Mouse (Mus musculus): ENCODE measurements around the gene Hbb-bh1. TPM values are rescaled to one million over a fixed set of nuclear protein-coding genes. Genes with fewer than 3 reads are reported as not detected.
A peak's percentile ranks its signal among the peaks of the same experiment; 100 is the strongest.
"Not testable (repeated sequence)": the region's sequence is repeated elsewhere in the genome, so short reads cannot be mapped to it uniquely, and the experiment has no call there.

Gene Hbb-bh1
- not detected for total RNA-seq (2021)

- no peak for DNase-seq
Observed at GRCm38 (mm10) chr7:103843034-103843433, at the start of gene Hbb-bh1. Gene Hbb-bh1, minus strand, starts transcription at chr7:103843164.

GRCm38 (mm10) chr7:103886152-103886551 is 43.2 kb upstream of the Hbb-bh1 start, which contains the start of gene Olfr66:
Gene Olfr66, minus strand, starts transcription at chr7:103886252.
- no peak for DNase-seq
- intact Hi-C loops (cut with DNase I): no loop called here

More at GRCm38 (mm10) chr7:103843034-103843433, at the start of gene Hbb-bh1:
- intact Hi-C loops (cut with DNase I): no loop called here

GRCm38 (mm10) chr7:103877093-103877492 is 34.1 kb upstream of the Hbb-bh1 start:
- DNase-seq: no peak
- intact Hi-C loops (cut with DNase I): no loop called here

GRCm38 (mm10) chr7:103874451-103874850 is 31.5 kb upstream of the Hbb-bh1 start:
- intact Hi-C loops (cut with DNase I): loop anchor here (5.0 kb wide), 2 partner anchors 82 to 1367 kb away; partner anchors contain the start of gene Olfr67

GRCm38 (mm10) chr7:103873064-103873463 is 30.1 kb upstream of the Hbb-bh1 start:
- intact Hi-C loops (cut with DNase I): loop anchor here (5.0 kb wide), 2 partner anchors 81 to 1366 kb away; partner anchors contain the start of gene Olfr67
- DNase-seq: peak in 1 of 2 experiments; percentile 16

More at GRCm38 (mm10) chr7:103874451-103874850, 31.5 kb upstream of the Hbb-bh1 start:
- no peak for DNase-seq

- intact Hi-C loops (cut with DNase I): loop anchor here (5.0 kb wide), 2 partner anchors 78 to 1363 kb away; partner anchors contain the start of gene Olfr67
- DNase-seq: no peak
Observed at GRCm38 (mm10) chr7:103870667-103871066, 27.7 kb upstream of the Hbb-bh1 start.

GRCm38 (mm10) chr7:103865716-103866115 is 22.8 kb upstream of the Hbb-bh1 start:
- DNase-seq: no peak
- intact Hi-C loops (cut with DNase I): no loop called here

- intact Hi-C loops (cut with DNase I): no loop called here
- DNase-seq: no peak
Observed at GRCm38 (mm10) chr7:103861531-103861930, 18.6 kb upstream of the Hbb-bh1 start.

GRCm38 (mm10) chr7:103860855-103861254 is 17.9 kb upstream of the Hbb-bh1 start:
- intact Hi-C loops (cut with DNase I): no loop called here

GRCm38 (mm10) chr7:103859076-103859475 is 16.1 kb upstream of the Hbb-bh1 start:
- intact Hi-C loops (cut with DNase I): no loop called here
- peak in 1 of 2 experiments; percentile 1 for DNase-seq

More at GRCm38 (mm10) chr7:103860855-103861254, 17.9 kb upstream of the Hbb-bh1 start:
- peak; percentile 41 to 50 for DNase-seq

- intact Hi-C loops (cut with DNase I): no loop called here
- no peak for DNase-seq
Observed at GRCm38 (mm10) chr7:103854669-103855068, 11.7 kb upstream of the Hbb-bh1 start.

- no peak for DNase-seq
- intact Hi-C loops (cut with DNase I): no loop called here
Observed at GRCm38 (mm10) chr7:103853090-103853489, 10.1 kb upstream of the Hbb-bh1 start, which contains the start of gene Hbb-y. Gene Hbb-y, minus strand, starts transcription at chr7:103853216.

- no peak for DNase-seq
- intact Hi-C loops (cut with DNase I): no loop called here
Observed at GRCm38 (mm10) chr7:103844525-103845325, 1.8 kb upstream of the Hbb-bh1 start.

GRCm38 (mm10) chr7:103840268-103840667 is 2.7 kb downstream of the Hbb-bh1 start, which contains the start of gene Hbb-bh2:
Gene Hbb-bh2, minus strand, starts transcription at chr7:103840520.
- intact Hi-C loops (cut with DNase I): no loop called here
- no peak for DNase-seq

- DNase-seq: no peak
- intact Hi-C loops (cut with DNase I): no loop called here
Observed at GRCm38 (mm10) chr7:103827808-103828207, 15.2 kb downstream of the Hbb-bh1 start, which contains the start of gene Hbb-bs. Gene Hbb-bs, minus strand, starts transcription at chr7:103828096.

- DNase-seq; intact Hi-C loops (cut with DNase I): not testable (repeated sequence)
Observed at GRCm38 (mm10) chr7:103827139-103827538, 15.8 kb downstream of the Hbb-bh1 start.

- intact Hi-C loops (cut with DNase I): no loop called here
- no peak for DNase-seq
Observed at GRCm38 (mm10) chr7:103826255-103826887, 16.6 kb downstream of the Hbb-bh1 start.

GRCm38 (mm10) chr7:103825536-103826254 is 17.3 kb downstream of the Hbb-bh1 start:
- intact Hi-C loops (cut with DNase I): no loop called here
- DNase-seq: no peak

GRCm38 (mm10) chr7:103824597-103824996 is 18.4 kb downstream of the Hbb-bh1 start:
- no peak for DNase-seq
- intact Hi-C loops (cut with DNase I): no loop called here

GRCm38 (mm10) chr7:103815085-103815484 is 27.9 kb downstream of the Hbb-bh1 start:
- DNase-seq; intact Hi-C loops (cut with DNase I): not testable (repeated sequence)

Data from heart, postnatal 10 days (tissue).